Mouse (Mus musculus) yolk sac, embryonic 10.5 days (tissue): ENCODE measurements around the gene Ank2.

Experiments
- DNase-seq: peaks from one replicate; pipeline ENCODE4 v3.0.0-alpha.2; 2017; ENCODE audit warnings: low spot score

Ank2 gene

GRCm38 (mm10) chr3:127116226-127116625 is 382.9 kb downstream of the Ank2 start:
- DNase-seq: no peak

GRCm38 (mm10) chr3:127113238-127113637 is 385.9 kb downstream of the Ank2 start:
- DNase-seq: no peak

GRCm38 (mm10) chr3:127109413-127109812 is 389.7 kb downstream of the Ank2 start:
- no peak for DNase-seq

GRCm38 (mm10) chr3:127108481-127108880 is 390.7 kb downstream of the Ank2 start:
- DNase-seq: no peak

- no peak for DNase-seq
Measured at GRCm38 (mm10) chr3:127107281-127107680, 391.9 kb downstream of the Ank2 start.

- DNase-seq: no peak
Measured at GRCm38 (mm10) chr3:127101326-127101725, 397.8 kb downstream of the Ank2 start.

- no peak for DNase-seq
Measured at GRCm38 (mm10) chr3:127097745-127098144, 401.4 kb downstream of the Ank2 start.

GRCm38 (mm10) chr3:127097106-127097505 is 402.0 kb downstream of the Ank2 start:
- no peak for DNase-seq

- DNase-seq: no peak
Measured at GRCm38 (mm10) chr3:127093631-127094030, 405.5 kb downstream of the Ank2 start.

- DNase-seq: no peak
Measured at GRCm38 (mm10) chr3:127087574-127087973, 411.6 kb downstream of the Ank2 start.

GRCm38 (mm10) chr3:127086834-127087506 is 412.2 kb downstream of the Ank2 start:
- no peak for DNase-seq

GRCm38 (mm10) chr3:127077369-127077768 is 421.8 kb downstream of the Ank2 start:
- DNase-seq: no peak

GRCm38 (mm10) chr3:127075531-127076280 is 423.4 kb downstream of the Ank2 start:
- DNase-seq: no peak

- no peak for DNase-seq
Measured at GRCm38 (mm10) chr3:127071471-127071870, 427.7 kb downstream of the Ank2 start.

GRCm38 (mm10) chr3:127063654-127064386 is 435.3 kb downstream of the Ank2 start:
- DNase-seq: no peak

- no peak for DNase-seq
Measured at GRCm38 (mm10) chr3:127059671-127060070, 439.5 kb downstream of the Ank2 start.

- DNase-seq: no peak
Measured at GRCm38 (mm10) chr3:127041288-127041687, 457.9 kb downstream of the Ank2 start.

- no peak for DNase-seq
Measured at GRCm38 (mm10) chr3:127038570-127038969, 460.6 kb downstream of the Ank2 start.

GRCm38 (mm10) chr3:127036118-127036517 is 463.0 kb downstream of the Ank2 start:
- no peak for DNase-seq

GRCm38 (mm10) chr3:127035540-127035939 is 463.6 kb downstream of the Ank2 start:
- DNase-seq: no peak

- DNase-seq: no peak
Measured at GRCm38 (mm10) chr3:127034983-127035382, 464.2 kb downstream of the Ank2 start.

GRCm38 (mm10) chr3:127023992-127024391 is 475.2 kb downstream of the Ank2 start:
- DNase-seq: no peak

GRCm38 (mm10) chr3:127020167-127020566 is 479.0 kb downstream of the Ank2 start:
- no peak for DNase-seq
